Mouse (Mus musculus): ENCODE measurements around the gene Tmem110.
A peak's percentile ranks its signal among the peaks of the same experiment; 100 is the strongest.

The Tmem110 gene

GRCm38 (mm10) chr14:30825476-30826131, at the start of gene Tmem110:
Gene Tmem110 (plus strand): TSS chr14:30825590.
- DNase-seq (ENCODE audit: low spot score): peak; percentile 35

- DNase-seq (ENCODE audit: low spot score): no peak
Measured at GRCm38 (mm10) chr14:30784614-30785013, 40.8 kb upstream of the Tmem110 start.

- no peak for DNase-seq (ENCODE audit: low spot score)
Measured at GRCm38 (mm10) chr14:30789471-30789870, 35.9 kb upstream of the Tmem110 start.

GRCm38 (mm10) chr14:30792871-30793270, 32.5 kb upstream of the Tmem110 start:
- DNase-seq (ENCODE audit: low spot score): no peak

GRCm38 (mm10) chr14:30801756-30802155, 23.6 kb upstream of the Tmem110 start:
- no peak for DNase-seq (ENCODE audit: low spot score)

- DNase-seq (ENCODE audit: low spot score): no peak
Measured at GRCm38 (mm10) chr14:30821136-30821535, 4.3 kb upstream of the Tmem110 start.

- no peak for DNase-seq (ENCODE audit: low spot score)
Measured at GRCm38 (mm10) chr14:30824456-30824995, 864 bp upstream of the Tmem110 start.

- no peak for DNase-seq (ENCODE audit: low spot score)
Measured at GRCm38 (mm10) chr14:30825021-30825475, 342 bp upstream of the Tmem110 start.

- no peak for DNase-seq (ENCODE audit: low spot score)
Measured at GRCm38 (mm10) chr14:30826174-30827140, 1.1 kb downstream of the Tmem110 start.

GRCm38 (mm10) chr14:30827480-30827879, 2.1 kb downstream of the Tmem110 start:
- DNase-seq (ENCODE audit: low spot score): no peak

- DNase-seq (ENCODE audit: low spot score): no peak
Measured at GRCm38 (mm10) chr14:30828077-30828476, 2.7 kb downstream of the Tmem110 start.

GRCm38 (mm10) chr14:30828635-30829460, 3.5 kb downstream of the Tmem110 start:
- DNase-seq (ENCODE audit: low spot score): no peak

- no peak for DNase-seq (ENCODE audit: low spot score)
Measured at GRCm38 (mm10) chr14:30837416-30837996, 12.1 kb downstream of the Tmem110 start.

GRCm38 (mm10) chr14:30843701-30844100, 18.3 kb downstream of the Tmem110 start:
- no peak for DNase-seq (ENCODE audit: low spot score)

- DNase-seq (ENCODE audit: low spot score): no peak
Measured at GRCm38 (mm10) chr14:30850504-30850903, 25.1 kb downstream of the Tmem110 start.

- DNase-seq (ENCODE audit: low spot score): no peak
Measured at GRCm38 (mm10) chr14:30852325-30852724, 26.9 kb downstream of the Tmem110 start.

- no peak for DNase-seq (ENCODE audit: low spot score)
Measured at GRCm38 (mm10) chr14:30855316-30855715, 29.9 kb downstream of the Tmem110 start.

- no peak for DNase-seq (ENCODE audit: low spot score)
Measured at GRCm38 (mm10) chr14:30856885-30857507, 31.6 kb downstream of the Tmem110 start.

GRCm38 (mm10) chr14:30857990-30858389, 32.6 kb downstream of the Tmem110 start:
- DNase-seq (ENCODE audit: low spot score): no peak

- DNase-seq (ENCODE audit: low spot score): no peak
Measured at GRCm38 (mm10) chr14:30861421-30862125, 36.2 kb downstream of the Tmem110 start.

Measured in layer of hippocampus, adult 9-10 months (tissue).